Mouse (Mus musculus) kidney, adult 2 months (tissue): ENCODE measurements around the gene 9030612E09Rik. TPM values are rescaled to one million over a fixed set of nuclear protein-coding genes. Genes with fewer than 3 reads are reported as not detected.

Source experiments
- DNase-seq: peaks from one replicate; pipeline ENCODE4 v3.0.0; 2021
- H3K27ac ChIP-seq: fragments of 200-500 bp; 2 replicates; pipeline ENCODE4 v1.5.1; 2012; ENCODE audit warnings: low read depth, low read length, control low read depth, inconsistent platforms; ENCODE audit not compliant: insufficient read depth
- H3K27me3 ChIP-seq: fragments of 200-500 bp; replicated peaks from 2 replicates; pipeline ENCODE4 v1.6.1; 2012; ENCODE audit warnings: mild to moderate bottlenecking, moderate library complexity, low read length, inconsistent platforms; ENCODE audit not compliant: control insufficient read depth, insufficient read depth
- H3K36me3 ChIP-seq: fragments of 200-500 bp; 2 replicates; pipeline ENCODE4 v1.6.1; 2012; ENCODE audit warnings: mild to moderate bottlenecking, moderate library complexity, low read length, inconsistent platforms; ENCODE audit not compliant: control insufficient read depth, insufficient read depth
- H3K4me1 ChIP-seq: fragments of 200-500 bp; 2 replicates; pipeline ENCODE4 v1.6.1; 2011; ENCODE audit warnings: low read length; ENCODE audit not compliant: control insufficient read depth, insufficient read depth
- H3K4me3 ChIP-seq: fragments of 200-500 bp; 2 replicates; pipeline ENCODE4 v1.5.1; 2011; ENCODE audit warnings: mild to moderate bottlenecking, low read depth, low read length, control low read depth; ENCODE audit not compliant: insufficient read depth
- CTCF ChIP-seq: fragments of 200-500 bp; conservative IDR thresholded peaks from 2 replicates; pipeline ENCODE4 v1.5.1; 2011; ENCODE audit warnings: low read depth, mild to moderate bottlenecking, control low read depth, low read length, moderate library complexity, mixed read lengths; ENCODE audit not compliant: insufficient read depth, insufficient read length
- POLR2A ChIP-seq: fragments of 200-500 bp; IDR thresholded peaks from one replicate; pipeline ENCODE4 v1.6.1; 2011; ENCODE audit warnings: low read depth, low read length, control low read depth
- WGBS: fragments of 180-500 bp; shearing (Covaris S2); methylation state at CpG from one replicate; pipeline ENCODE4 v1.1.7; 2018; 5-methylcytosine and 5-hydroxymethylcytosine counted together
- polyA plus RNA-seq: library from polyadenylated mRNA; depleted of rRNA; stranded (reverse); fragments of >200 nt; gene quantifications from 2 replicates; pipeline ENCODE4 v1.2.3, GENCODE M21; 2012

Gene 9030612E09Rik
- polyA plus RNA-seq, 1 experiment, result 0.14 TPM

DNA sequence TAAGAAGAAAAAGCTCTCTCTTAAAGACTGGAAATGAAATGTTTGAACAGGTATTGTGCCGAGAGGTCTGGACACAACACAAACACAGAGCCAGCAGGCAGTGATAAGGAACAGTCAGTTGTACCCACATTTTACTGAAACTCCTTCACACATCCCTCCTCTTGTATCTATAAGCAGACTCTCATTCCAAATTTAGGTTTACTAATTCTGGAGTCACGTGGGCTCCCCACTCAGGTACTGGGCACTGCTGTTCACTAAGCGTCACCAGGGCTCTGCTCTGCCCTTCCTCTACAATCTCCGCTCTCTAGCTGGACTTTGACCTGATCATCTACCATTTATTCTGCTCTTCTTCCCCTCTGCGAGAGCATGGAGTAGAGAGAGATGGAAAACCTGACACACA lies 15.6 kb upstream of the 9030612E09Rik start:
- no peak for TF ChIP-seq CTCF
- no peak for TF ChIP-seq POLR2A
- DNase-seq, result no peak

DNA sequence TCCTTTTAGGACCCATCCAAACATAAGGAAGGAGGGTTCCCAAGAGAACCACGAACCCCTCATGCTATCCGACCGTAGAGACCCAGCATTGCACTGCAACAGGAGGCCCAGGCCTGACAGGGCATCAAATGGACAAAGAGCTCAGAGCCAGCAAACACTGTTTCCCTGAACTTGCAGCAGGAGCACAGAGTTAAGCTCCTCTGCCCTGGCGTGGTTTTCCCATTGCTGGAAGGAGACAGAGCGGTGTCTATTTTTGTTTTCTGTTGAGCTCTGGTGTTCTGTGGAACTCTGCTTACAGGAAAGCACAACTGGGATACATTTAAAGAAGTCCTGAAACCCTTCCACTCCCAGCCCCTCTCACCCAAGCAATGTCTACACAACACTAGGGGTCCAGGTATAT lies 15.2 kb upstream of the 9030612E09Rik start:
- TF ChIP-seq CTCF, result no peak
- TF ChIP-seq POLR2A, result no peak
- Histone ChIP-seq H3K4me3 (no peak overlapping the region), H3K36me3 (no peaks in the 10 kb centered on the region), H3K4me1 (no peaks in the 10 kb centered on the region), H3K27ac (no peak overlapping the region), H3K27me3 (no peaks in the 10 kb centered on the region)
- no peak for DNase-seq
- WGBS, result 89% methylated on average over 5 of the region's 5 CpGs

More for the DNA sequence above, 15.6 kb upstream of the 9030612E09Rik start:
- 72% methylated on average over 5 of the region's 5 CpGs for WGBS
- no peaks in the 10 kb centered on the region for H3K27me3 ChIP-seq
- no peak overlapping the region for H3K4me3 ChIP-seq
- H3K4me1 ChIP-seq, result no peaks in the 10 kb centered on the region
- no peaks in the 10 kb centered on the region for H3K36me3 ChIP-seq
- H3K27ac ChIP-seq, result no peak overlapping the region

DNA sequence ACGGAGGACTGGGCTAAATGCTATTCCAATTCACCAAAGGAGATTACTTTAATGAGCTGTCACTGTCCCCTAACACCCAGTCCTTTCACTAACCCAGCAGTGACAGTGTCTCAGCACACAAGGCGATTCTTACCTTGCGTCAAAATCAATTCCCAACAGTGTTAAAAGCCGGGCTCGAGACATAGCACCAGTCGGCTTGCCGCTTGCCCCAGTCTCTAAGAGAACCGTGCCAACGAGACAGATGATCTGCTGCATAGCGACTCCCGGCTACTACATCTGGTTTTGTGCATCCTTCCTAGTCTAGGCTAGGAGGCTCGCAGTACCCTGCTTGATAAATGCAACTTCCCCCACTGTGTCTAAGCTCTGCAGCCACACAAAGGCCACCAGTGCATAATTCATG lies 12.2 kb upstream of the 9030612E09Rik start:
- WGBS, result 44% methylated on average over 12 of the region's 12 CpGs
- Histone ChIP-seq H3K4me3 (no peak overlapping the region), H3K4me1 (no peaks in the 10 kb centered on the region), H3K27me3 (no peaks in the 10 kb centered on the region), H3K27ac (no peak overlapping the region), H3K36me3 (no peaks in the 10 kb centered on the region)
- DNase-seq, result no peak
- TF ChIP-seq POLR2A (no peak), CTCF (no peak)

DNA sequence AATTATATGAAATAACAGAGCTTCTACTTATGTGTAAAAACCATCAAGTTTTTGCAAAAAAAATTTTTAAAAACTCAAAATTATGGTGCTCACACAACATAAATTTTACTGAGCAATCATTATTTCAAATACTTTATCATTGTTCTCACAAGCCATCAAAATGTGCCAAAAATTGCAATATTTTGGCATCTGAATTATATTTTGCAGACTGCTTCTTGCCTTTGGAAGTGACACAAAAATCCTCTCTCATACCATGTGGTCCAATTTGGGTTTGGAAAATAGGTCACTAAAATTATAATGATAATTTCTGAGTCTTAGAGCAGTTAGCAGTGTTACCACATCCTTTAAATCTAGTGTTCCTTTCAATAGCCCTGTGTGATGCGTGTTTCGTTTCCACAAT lies 10.1 kb upstream of the 9030612E09Rik start:
- no peak overlapping the region for H3K27ac ChIP-seq
- WGBS, result 93% methylated on average over 2 of the region's 2 CpGs
- DNase-seq, result no peak
- no peak overlapping the region for H3K4me3 ChIP-seq
- H3K36me3 ChIP-seq, result no peaks in the 10 kb centered on the region
- H3K4me1 ChIP-seq, result no peaks in the 10 kb centered on the region
- TF ChIP-seq POLR2A, result no peak
- TF ChIP-seq CTCF, result no peak
- H3K27me3 ChIP-seq, result no peaks in the 10 kb centered on the region

DNA sequence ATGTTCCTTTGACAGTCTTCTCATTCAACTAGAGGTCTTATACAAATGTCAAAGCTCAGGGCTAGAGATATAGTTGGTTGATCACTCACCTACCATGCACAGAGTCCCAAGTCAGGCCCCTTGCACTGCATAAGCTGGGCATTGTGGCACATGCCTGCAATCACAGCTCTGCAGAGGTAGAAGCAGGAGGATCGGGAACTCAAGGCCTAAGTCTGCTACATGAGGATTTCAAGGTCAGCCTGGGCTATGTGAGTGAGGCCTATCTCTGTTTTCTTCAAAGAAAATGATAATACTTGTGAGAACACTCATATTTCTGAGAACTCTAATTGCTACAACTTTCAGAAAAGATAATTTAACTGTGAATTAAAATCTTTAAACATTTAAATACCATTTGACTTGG lies 8.4 kb upstream of the 9030612E09Rik start:
- Histone ChIP-seq H3K4me3 (no peak overlapping the region), H3K27me3 (no peaks in the 10 kb centered on the region), H3K4me1 (no peaks in the 10 kb centered on the region), H3K27ac (no peak overlapping the region), H3K36me3 (no peaks in the 10 kb centered on the region)
- TF ChIP-seq CTCF, result no peak
- TF ChIP-seq POLR2A, result no peak
- DNase-seq, result no peak
- 90% methylated on average over 1 of the region's 1 CpGs for WGBS

DNA sequence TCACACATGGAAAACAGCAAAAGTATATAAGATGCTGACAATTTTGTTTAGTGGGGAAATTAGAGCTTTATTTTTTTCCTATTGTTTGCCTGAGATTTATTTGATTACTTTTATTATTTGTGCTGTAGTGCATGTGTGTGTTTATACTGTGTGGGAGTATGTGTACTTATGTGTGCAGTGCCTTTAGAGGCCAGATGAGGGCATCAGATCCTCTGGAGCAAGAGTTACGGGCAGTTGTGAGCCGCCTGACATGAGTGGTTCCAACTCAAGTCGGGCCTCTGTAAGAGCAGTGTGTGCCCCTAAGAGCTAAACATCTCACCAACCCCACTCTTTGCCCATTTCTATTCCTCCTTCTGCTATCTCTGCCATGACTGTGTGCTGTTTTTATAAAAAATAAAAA lies 7.7 kb upstream of the 9030612E09Rik start:
- Histone ChIP-seq H3K4me3 (no peak overlapping the region), H3K36me3 (no peaks in the 10 kb centered on the region), H3K4me1 (no peaks in the 10 kb centered on the region), H3K27ac (no peak overlapping the region), H3K27me3 (no peaks in the 10 kb centered on the region)
- WGBS, result 95% methylated on average over 3 of the region's 3 CpGs
- TF ChIP-seq POLR2A (no peak), CTCF (no peak)
- DNase-seq, result no peak

DNA sequence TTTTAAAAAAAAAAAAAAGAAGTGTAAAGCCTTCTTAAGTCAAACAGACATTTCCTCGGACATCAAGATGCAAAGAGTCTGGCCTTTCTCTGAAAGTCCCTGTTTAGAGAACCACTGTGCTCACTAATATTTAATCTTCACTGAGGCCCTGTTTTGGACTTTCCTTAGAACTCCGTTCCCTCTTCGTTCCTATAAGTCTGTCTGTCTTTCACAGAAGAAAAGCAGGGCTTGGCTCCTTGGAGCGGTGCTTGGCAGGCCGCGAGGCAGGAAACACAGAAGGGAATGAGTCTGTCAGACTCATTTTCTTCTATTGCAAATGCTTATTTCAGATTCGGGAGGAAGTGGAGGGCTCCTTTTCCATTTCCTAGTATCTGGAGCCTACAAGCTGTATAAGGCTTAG lies 5.7 kb upstream of the 9030612E09Rik start:
- Histone ChIP-seq H3K4me1 (no peaks in the 10 kb centered on the region), H3K27me3 (no peaks in the 10 kb centered on the region), H3K36me3 (no peaks in the 10 kb centered on the region), H3K4me3 (no peak overlapping the region), H3K27ac (no peak overlapping the region)
- 74% methylated on average over 7 of the region's 7 CpGs for WGBS
- no peak for DNase-seq
- no peak for TF ChIP-seq CTCF
- no peak for TF ChIP-seq POLR2A

DNA sequence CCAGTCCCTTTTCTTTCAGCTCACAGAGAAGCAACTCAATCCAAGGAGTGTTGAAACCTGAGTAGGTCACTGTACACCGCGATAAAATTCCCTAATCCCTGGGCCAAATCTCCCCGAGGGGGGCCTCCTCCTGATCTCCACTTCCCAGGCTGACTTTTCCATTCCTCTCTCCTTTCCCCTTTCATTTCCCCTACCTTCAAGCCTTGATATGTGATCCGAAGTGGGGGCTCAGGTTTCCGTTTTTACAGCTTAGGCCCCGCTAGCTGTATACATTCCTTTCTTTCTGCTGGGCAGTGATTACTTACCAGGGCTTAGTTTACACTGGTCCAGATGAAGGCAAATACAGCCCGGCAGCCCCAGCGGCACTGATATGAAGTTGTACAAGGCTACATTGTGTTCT lies 3.4 kb upstream of the 9030612E09Rik start:
- Histone ChIP-seq H3K27me3 (no peaks in the 10 kb centered on the region; the same call in 1 of the 2 replicates), H3K4me3 (no peak overlapping the region), H3K27ac (no peak overlapping the region), H3K36me3 (no peaks in the 10 kb centered on the region), H3K4me1 (no peaks in the 10 kb centered on the region)
- DNase-seq, result no peak
- 44% methylated on average over 8 of the region's 8 CpGs for WGBS
- no peak for TF ChIP-seq CTCF
- TF ChIP-seq POLR2A, result no peak
